Mouse (Mus musculus): ENCODE data around the gene Sspn. TPM values are rescaled to one million over a fixed set of nuclear protein-coding genes. Genes with fewer than 3 reads are reported as not detected.

The Sspn gene
- polyA plus RNA-seq, 1 experiment from 2014 or later = 15.8 TPM

DNA sequence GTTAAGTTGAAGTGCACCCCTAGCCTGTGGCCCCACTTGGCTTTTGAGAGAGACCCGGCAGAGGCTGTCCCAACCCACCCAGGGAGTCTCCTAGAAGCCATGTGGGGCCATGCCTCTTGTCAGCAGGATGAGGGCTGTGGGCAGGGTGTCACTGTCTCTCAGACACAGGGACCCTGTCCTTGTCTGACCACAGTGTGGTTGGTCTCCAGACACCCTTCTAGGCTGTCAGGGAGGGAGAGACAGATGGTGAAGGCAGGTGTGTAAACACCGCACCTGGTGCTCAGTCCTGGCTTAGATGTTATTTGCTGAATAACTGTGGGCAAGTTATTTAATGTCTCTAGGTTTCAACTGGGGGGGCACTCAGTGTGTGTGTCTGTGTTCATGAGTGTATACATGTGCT lies 4.5 kb downstream of the Sspn start:
- Histone ChIP-seq H3K27ac (replicated peaks) (no peak overlapping the region), H3K4me1 (peaks cover 21% of the 10 kb centered on the region), H3K4me3 (replicated peaks) (no peak overlapping the region), H3K36me3 (no peaks in the 10 kb centered on the region), H3K9ac (no peak overlapping the region), H3K27me3 (no peaks in the 10 kb centered on the region), H3K4me2 (replicated peaks) (no peak overlapping the region), H3K9me3 (replicated peaks) (no peaks in the 10 kb centered on the region)
- 75% methylated on average over 2 of the region's 2 CpGs for WGBS
- ATAC-seq (ENCODE audit: insufficient number of reproducible peaks, low FRiP score, low TSS enrichment, low read depth) = no peak

DNA sequence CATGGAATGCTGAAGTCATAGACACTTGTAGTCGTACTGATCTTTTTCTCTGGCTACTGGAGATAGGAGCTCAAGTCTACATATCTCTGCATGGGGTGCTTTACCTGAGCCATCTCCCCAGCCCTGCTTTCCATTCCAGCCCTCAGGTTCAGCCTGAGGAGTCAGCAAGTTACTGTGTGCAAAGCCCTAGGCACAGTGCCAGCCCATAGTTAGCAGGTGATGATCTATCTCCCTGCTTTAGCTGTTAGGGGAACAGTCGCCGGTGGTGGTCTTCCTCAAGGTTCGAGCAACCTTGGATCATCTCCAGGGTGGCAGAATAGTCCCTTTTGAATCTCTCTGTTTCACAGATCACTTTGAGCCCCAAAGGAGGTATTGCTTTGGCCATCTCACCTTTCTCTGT lies 5.1 kb downstream of the Sspn start:
- Histone ChIP-seq H3K27ac (replicated peaks) (no peak overlapping the region), H3K4me2 (replicated peaks) (no peak overlapping the region), H3K9ac (no peak overlapping the region), H3K4me1 (peaks cover 21% of the 10 kb centered on the region), H3K36me3 (no peaks in the 10 kb centered on the region), H3K27me3 (no peaks in the 10 kb centered on the region), H3K9me3 (replicated peaks) (no peaks in the 10 kb centered on the region), H3K4me3 (replicated peaks) (no peak overlapping the region)
- no peak for ATAC-seq (ENCODE audit: insufficient number of reproducible peaks, low FRiP score, low TSS enrichment, low read depth)
- WGBS = 94% methylated on average over 4 of the region's 4 CpGs

DNA sequence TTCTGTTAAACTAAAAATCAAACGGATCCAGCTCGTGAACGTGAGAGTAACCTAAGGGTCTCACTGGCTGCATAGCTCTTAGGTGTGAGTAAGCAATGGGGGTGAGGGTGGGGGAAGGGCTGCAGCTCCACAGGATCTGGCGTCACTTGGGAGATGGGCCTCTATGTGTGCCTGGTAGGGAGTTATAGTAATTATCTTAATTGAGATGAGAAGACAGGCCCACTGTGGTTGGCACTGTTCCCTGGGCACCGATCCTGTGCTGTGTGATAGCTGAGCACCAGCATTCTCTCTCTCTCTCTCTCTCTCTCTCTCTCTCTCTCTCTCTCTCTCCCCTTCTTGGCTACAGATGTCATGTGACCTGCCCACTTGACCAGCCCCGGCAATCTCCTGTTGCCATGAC lies 9.4 kb downstream of the Sspn start:
- no peak overlapping the region for H3K4me3 ChIP-seq (replicated peaks)
- no peaks in the 10 kb centered on the region for H3K9me3 ChIP-seq (replicated peaks)
- H3K27ac ChIP-seq (replicated peaks) = no peak overlapping the region
- H3K27me3 ChIP-seq = no peaks in the 10 kb centered on the region
- 72% methylated on average over 6 of the region's 6 CpGs for WGBS
- H3K4me2 ChIP-seq (replicated peaks) = no peak overlapping the region
- no peak overlapping the region for H3K9ac ChIP-seq
- no peak for ATAC-seq (ENCODE audit: insufficient number of reproducible peaks, low FRiP score, low TSS enrichment, low read depth)
- H3K36me3 ChIP-seq = no peaks in the 10 kb centered on the region
- H3K4me1 ChIP-seq = 0 out of 2 replicates have a peak, but pooled peaks cover 1% of the 10 kb centered on the region

DNA sequence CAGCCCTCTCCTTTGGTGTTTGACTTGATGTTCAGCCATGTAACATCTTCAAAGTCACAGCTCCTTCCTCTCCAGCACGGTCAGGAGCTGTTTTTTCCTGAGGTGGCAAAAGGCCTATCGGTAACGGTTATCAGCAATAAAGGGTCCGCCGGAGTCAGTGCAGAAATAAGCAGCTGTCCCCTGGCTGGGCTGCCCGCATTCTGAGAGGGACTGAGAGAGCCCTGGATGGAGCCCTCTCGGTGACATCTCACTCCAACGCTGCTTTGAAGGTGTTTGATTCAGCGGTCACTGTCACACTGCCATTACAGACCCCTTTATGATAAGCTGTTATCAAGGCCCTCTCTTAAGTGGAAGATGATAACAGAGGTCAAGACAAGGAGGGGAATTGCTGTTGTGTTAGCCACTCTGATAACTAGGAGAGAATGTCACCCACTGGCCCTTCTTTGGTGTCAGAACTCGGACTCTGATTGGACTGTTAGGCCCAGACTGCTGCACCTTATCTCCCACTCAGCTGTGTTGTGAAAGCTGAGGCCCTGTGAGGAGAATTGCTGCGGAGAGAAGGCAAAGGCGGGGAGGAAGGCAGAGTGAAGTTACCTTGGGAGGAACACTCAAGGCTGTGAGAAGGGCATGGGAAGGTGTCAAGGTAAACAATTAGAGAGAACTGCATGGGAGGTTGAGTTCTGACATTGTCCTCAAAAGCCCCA lies 11.0 kb downstream of the Sspn start:
- Histone ChIP-seq H3K36me3 (no peaks in the 10 kb centered on the region), H3K9me3 (replicated peaks) (no peaks in the 10 kb centered on the region), H3K9ac (no peak overlapping the region), H3K27ac (replicated peaks) (no peak overlapping the region), H3K4me1 (peaks cover 1% of the 10 kb centered on the region), H3K4me3 (replicated peaks) (no peak overlapping the region), H3K27me3 (no peaks in the 10 kb centered on the region), H3K4me2 (replicated peaks) (no peak overlapping the region)
- WGBS = 79% methylated on average over 12 of the region's 12 CpGs
- no peak for ATAC-seq (ENCODE audit: insufficient number of reproducible peaks, low FRiP score, low TSS enrichment, low read depth)

DNA sequence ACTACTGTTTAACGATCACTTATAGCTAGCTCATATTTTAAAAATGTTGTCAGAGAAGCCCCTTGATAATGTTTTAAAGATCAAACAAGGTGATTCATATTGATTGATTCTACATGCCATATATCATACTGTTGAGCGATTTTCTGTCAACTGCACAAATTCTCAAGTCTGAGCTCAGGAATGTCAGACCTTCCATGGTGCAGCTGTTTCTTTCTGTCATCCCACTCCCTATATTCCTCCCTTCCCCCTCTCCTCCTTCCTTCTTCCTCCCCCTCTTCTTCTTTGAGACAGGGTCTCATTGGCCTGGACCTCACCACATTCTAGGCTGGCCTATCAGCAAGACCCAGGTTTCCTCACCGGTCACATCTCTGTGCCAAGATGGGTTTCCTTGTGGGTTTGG lies 12.0 kb downstream of the Sspn start:
- no peaks in the 10 kb centered on the region for H3K9me3 ChIP-seq (replicated peaks)
- 80% methylated on average over 3 of the region's 3 CpGs for WGBS
- H3K27ac ChIP-seq (replicated peaks) = no peak overlapping the region
- H3K4me3 ChIP-seq (replicated peaks) = no peak overlapping the region
- no peak overlapping the region for H3K4me2 ChIP-seq (replicated peaks)
- no peaks in the 10 kb centered on the region for H3K27me3 ChIP-seq
- ATAC-seq (ENCODE audit: insufficient number of reproducible peaks, low FRiP score, low TSS enrichment, low read depth) = no peak
- H3K36me3 ChIP-seq = no peaks in the 10 kb centered on the region
- H3K4me1 ChIP-seq = peaks cover 11% of the 10 kb centered on the region
- H3K9ac ChIP-seq = no peak overlapping the region

DNA sequence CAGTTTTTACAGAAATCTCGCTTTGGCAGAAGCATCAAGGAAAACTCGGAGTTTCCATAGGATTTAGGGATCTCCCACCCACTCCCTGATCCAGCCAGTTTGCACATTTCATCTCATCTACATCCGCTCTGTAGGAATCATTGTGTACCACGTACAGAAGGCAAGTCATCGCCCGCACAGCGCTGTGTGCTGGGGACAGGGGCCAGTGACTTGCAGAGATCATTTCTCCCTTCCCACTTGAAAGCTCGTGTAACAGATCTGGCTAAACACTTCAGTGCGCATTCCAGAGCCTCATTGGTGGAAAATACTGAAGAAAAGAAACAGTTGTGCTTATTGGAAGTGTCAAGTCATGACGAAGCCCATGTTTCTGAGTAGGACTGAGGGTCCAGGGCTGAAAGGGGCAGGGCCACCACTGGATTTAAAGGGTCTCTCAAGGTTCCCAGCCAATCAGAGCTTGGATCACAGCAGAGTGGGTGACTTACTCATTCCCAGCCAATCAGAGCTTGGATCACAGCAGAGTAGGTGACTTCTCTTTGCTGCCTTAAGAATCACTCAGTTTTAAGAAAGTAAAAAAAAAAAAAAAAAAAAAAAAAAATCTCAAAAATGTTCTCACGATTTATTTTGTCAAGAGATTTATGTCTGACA lies 14.4 kb downstream of the Sspn start:
- Histone ChIP-seq H3K36me3 (no peaks in the 10 kb centered on the region), H3K4me2 (replicated peaks) (no peak overlapping the region), H3K27me3 (no peaks in the 10 kb centered on the region), H3K4me3 (replicated peaks) (no peak overlapping the region), H3K4me1 (peaks cover 13% of the 10 kb centered on the region), H3K9ac (no peak overlapping the region), H3K9me3 (replicated peaks) (no peaks in the 10 kb centered on the region), H3K27ac (replicated peaks) (no peak overlapping the region)
- no peak for ATAC-seq (ENCODE audit: insufficient number of reproducible peaks, low FRiP score, low TSS enrichment, low read depth)
- WGBS = 64% methylated on average over 11 of the region's 11 CpGs

DNA sequence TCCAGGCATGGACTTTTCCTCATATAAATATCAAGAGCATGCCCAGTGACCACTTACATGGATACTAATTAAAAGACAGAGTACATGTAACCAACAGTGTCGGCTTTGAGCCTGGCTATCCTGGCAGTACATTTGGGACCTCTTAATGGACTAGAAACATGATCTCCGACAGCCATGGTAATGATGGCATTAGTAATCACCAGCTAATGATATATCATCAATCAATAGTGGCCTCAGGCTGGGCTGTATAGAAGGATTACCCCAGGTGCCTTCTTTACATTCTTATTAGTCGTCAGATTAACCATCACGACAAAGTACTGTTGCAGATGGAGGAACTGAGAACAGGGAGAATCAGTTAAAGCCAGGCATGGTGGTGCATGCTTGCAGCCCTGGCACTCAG lies 17.6 kb downstream of the Sspn start:
- Histone ChIP-seq H3K4me3 (replicated peaks) (no peak overlapping the region), H3K4me1 (peaks cover 20% of the 10 kb centered on the region), H3K27ac (replicated peaks) (no peak overlapping the region), H3K4me2 (replicated peaks) (no peak overlapping the region), H3K9ac (no peak overlapping the region), H3K27me3 (no peaks in the 10 kb centered on the region), H3K9me3 (replicated peaks) (no peaks in the 10 kb centered on the region), H3K36me3 (no peaks in the 10 kb centered on the region)
- WGBS = 48% methylated on average over 4 of the region's 4 CpGs
- ATAC-seq (ENCODE audit: insufficient number of reproducible peaks, low FRiP score, low TSS enrichment, low read depth) = no peak

DNA sequence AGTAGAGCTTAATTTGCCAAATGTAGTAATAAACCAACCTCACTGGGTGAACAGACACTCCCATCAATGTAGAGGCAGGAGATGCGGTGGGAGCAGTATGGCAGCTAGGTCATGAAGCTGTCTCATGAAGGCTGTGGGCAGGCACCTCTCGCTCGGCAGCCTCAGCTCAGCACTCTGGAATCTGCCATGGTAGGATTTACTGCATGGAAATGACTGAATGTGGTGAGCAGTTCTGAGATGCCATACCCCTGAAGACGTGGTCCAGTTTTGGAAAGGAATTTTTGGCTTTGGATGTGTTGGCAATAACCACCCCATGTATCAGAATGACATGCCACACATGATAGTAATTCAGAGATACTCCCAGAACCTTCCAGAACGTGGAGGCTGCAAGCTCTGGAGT lies 19.2 kb downstream of the Sspn start:
- H3K9me3 ChIP-seq (replicated peaks) = no peaks in the 10 kb centered on the region
- H3K4me1 ChIP-seq = peaks cover 21% of the 10 kb centered on the region
- no peak for ATAC-seq (ENCODE audit: insufficient number of reproducible peaks, low FRiP score, low TSS enrichment, low read depth)
- no peak overlapping the region for H3K4me3 ChIP-seq (replicated peaks)
- no peaks in the 10 kb centered on the region for H3K27me3 ChIP-seq
- no peak overlapping the region for H3K9ac ChIP-seq
- H3K36me3 ChIP-seq = no peaks in the 10 kb centered on the region
- no peak overlapping the region for H3K27ac ChIP-seq (replicated peaks)
- WGBS = 67% methylated on average over 5 of the region's 5 CpGs
- no peak overlapping the region for H3K4me2 ChIP-seq (replicated peaks)

DNA sequence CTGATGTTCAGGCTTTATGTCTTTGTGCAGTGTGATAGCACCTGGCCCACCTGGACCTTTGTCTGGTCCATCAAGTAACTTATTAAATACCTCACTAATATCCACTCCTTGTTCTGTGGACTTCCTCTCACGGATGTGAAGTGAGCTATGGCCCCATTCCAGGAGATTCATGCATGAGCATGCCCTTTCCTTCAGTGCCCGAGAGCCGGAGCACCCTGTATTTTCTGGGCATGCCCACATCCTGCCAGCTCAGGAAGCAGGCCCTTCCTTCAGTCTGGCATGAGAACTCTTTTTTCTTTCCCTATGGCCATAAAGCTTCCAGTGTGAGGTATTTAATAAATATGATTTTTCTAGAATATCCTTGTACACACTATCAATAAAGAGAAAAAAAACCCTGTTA lies 21.2 kb downstream of the Sspn start:
- Histone ChIP-seq H3K36me3 (no peaks in the 10 kb centered on the region), H3K4me2 (replicated peaks) (no peak overlapping the region), H3K9me3 (replicated peaks) (no peaks in the 10 kb centered on the region), H3K27me3 (no peaks in the 10 kb centered on the region), H3K4me1 (peaks cover 19% of the 10 kb centered on the region), H3K27ac (replicated peaks) (no peak overlapping the region), H3K4me3 (replicated peaks) (no peak overlapping the region), H3K9ac (no peak overlapping the region)
- 72% methylated on average over 3 of the region's 3 CpGs for WGBS
- no peak for ATAC-seq (ENCODE audit: insufficient number of reproducible peaks, low FRiP score, low TSS enrichment, low read depth)

DNA sequence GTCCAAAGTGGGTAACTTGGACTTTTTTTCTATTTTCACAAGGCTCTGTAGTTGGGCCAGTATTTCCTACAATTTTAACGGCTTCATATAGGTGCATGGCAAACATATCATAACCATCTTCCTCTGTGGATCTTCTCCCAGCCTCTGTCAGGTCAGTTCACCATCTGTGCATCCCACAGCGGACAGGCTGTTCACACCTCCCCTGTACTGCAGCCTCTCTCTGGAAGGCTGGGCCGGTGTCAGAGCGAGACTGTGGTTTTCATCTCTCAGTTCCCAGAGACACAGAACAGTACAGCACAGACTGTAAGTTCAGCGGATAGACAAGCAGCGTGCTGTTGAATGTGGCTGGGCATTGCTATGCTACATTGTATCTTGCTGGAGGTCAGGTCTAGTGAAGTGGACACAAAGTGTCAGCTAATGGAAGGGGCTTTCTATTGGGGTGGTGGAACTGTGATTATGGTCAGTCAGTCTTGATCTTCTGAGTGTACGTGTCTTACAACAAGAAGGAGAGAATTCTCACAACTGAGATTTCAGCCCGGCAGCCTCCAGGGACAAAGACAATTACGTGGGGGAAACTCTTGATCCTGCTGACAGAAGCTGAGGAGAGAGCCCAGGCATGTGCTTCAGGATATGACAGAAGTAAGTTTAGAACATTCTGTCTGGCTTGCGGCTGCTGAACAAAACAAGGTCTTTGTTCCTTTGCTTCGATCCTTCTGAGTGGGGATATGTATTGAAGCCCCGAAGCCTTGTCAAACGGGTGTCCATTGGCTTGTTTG lies 21.9 kb downstream of the Sspn start:
- no peaks in the 10 kb centered on the region for H3K27me3 ChIP-seq
- H3K9ac ChIP-seq = no peak overlapping the region
- peaks cover 19% of the 10 kb centered on the region for H3K4me1 ChIP-seq
- no peaks in the 10 kb centered on the region for H3K9me3 ChIP-seq (replicated peaks)
- ATAC-seq (ENCODE audit: insufficient number of reproducible peaks, low FRiP score, low TSS enrichment, low read depth) = no peak
- no peak overlapping the region for H3K4me3 ChIP-seq (replicated peaks)
- no peaks in the 10 kb centered on the region for H3K36me3 ChIP-seq
- H3K4me2 ChIP-seq (replicated peaks) = no peak overlapping the region
- 53% methylated on average over 13 of the region's 13 CpGs for WGBS
- H3K27ac ChIP-seq (replicated peaks) = no peak overlapping the region

DNA sequence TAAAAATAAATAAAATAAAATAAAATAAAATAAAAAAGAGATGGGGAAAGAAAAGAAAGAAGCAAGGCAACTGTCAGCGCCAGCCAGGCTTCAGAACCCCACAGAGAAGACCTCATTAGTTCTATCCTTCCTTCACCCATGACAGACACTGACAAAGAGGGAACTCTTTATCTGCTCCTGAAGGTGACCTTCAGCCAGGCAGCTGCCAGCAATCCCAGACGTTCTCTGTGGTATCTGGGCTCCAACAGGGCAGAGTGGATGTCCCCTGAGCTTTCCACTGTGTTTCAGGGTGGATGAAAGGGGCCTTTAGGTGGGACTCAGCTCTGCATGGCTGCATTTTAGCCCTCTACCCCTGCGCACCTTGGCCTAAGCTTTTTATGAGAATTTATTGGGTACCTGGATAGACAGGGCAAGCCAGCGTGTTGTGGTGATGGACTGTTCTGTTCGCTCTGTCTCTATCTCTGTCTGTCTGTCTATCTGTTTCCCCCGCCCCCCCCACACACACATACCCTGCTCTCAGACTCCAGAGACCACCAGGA lies 26.1 kb downstream of the Sspn start:
- no peak overlapping the region for H3K4me3 ChIP-seq (replicated peaks)
- WGBS = 74% methylated on average over 6 of the region's 6 CpGs
- peaks cover 21% of the 10 kb centered on the region for H3K4me1 ChIP-seq
- no peak overlapping the region for H3K4me2 ChIP-seq (replicated peaks)
- no peaks in the 10 kb centered on the region for H3K27me3 ChIP-seq
- H3K27ac ChIP-seq (replicated peaks) = no peak overlapping the region
- H3K9me3 ChIP-seq (replicated peaks) = no peaks in the 10 kb centered on the region
- H3K9ac ChIP-seq = no peak overlapping the region
- no peaks in the 10 kb centered on the region for H3K36me3 ChIP-seq
- no peak for ATAC-seq (ENCODE audit: insufficient number of reproducible peaks, low FRiP score, low TSS enrichment, low read depth)
